Mouse (Mus musculus) cortical plate, adult 2 months (tissue): ENCODE results near the gene Ccdc152.

ENCODE experiments used
- CTCF ChIP-seq: fragments of 200-500 bp; IDR thresholded peaks from 2 replicates; pipeline ENCODE4 v1.5.1; 2011; ENCODE audit warnings: mild to moderate bottlenecking, control low read depth, low read length; ENCODE audit not compliant: insufficient read depth; ENCODE audit errors: extremely low read depth
- POLR2A ChIP-seq: fragments of 200-500 bp; IDR thresholded peaks from 2 replicates; pipeline ENCODE4 v1.6.1; 2011; ENCODE audit warnings: mild to moderate bottlenecking, low read length, control low read depth; ENCODE audit not compliant: insufficient read depth; ENCODE audit errors: extremely low read depth

- no peak for TF ChIP-seq POLR2A
- TF ChIP-seq CTCF = no peak
Measured at GRCm38 (mm10) chr15:3269996-3270645, 33.2 kb downstream of the Ccdc152 start.
